Mouse (Mus musculus) heart, postnatal 0 days (tissue): Measurements from ENCODE around the gene 3110082J24Rik. TPM values are rescaled to one million over a fixed set of nuclear protein-coding genes. Genes with fewer than 3 reads are reported as not detected.
A peak's percentile ranks its signal among the peaks of the same experiment; 100 is the strongest.

ENCODE experiments used
- ATAC-seq: fragments of 200-750 bp; cut with Nextera tagmentation; 2 replicates; pipeline ENCODE4 v1.8.0; 2017; ENCODE audit warnings: low read depth, moderate number of reproducible peaks, moderate library complexity; ENCODE audit not compliant: insufficient read depth
- DNase-seq: peaks from one replicate; pipeline ENCODE4 v3.0.0-alpha.2; 2016; ENCODE audit warnings: low spot score
- H3K27ac ChIP-seq: fragments of 300-500 bp; sonication (generic); 2 replicates; pipeline ENCODE4 v1.5.1; 2014; ENCODE audit warnings: low read depth, mild to moderate bottlenecking
- H3K27me3 ChIP-seq: fragments of 300-500 bp; sonication (generic); 2 replicates; pipeline ENCODE4 v1.6.1; 2014; ENCODE audit warnings: low read length, mixed read lengths; ENCODE audit not compliant: control insufficient read depth, insufficient read depth
- H3K36me3 ChIP-seq: fragments of 300-500 bp; sonication (generic); replicated peaks from 2 replicates; pipeline ENCODE4 v1.6.1; 2014; ENCODE audit warnings: low read length, mixed read lengths; ENCODE audit not compliant: control insufficient read depth, insufficient read depth
- H3K4me1 ChIP-seq: fragments of 300-500 bp; sonication (generic); 2 replicates; pipeline ENCODE4 v1.6.1; 2014; ENCODE audit warnings: antibody characterized with exemption; ENCODE audit not compliant: control insufficient read depth, insufficient read depth
- H3K4me2 ChIP-seq: fragments of 300-500 bp; sonication (generic); 2 replicates; pipeline ENCODE4 v1.6.1; 2014; ENCODE audit warnings: low read depth, mild to moderate bottlenecking, low read length, moderate library complexity
- H3K4me3 ChIP-seq: fragments of 300-500 bp; sonication (generic); 2 replicates; pipeline ENCODE4 v1.5.1; 2014; ENCODE audit warnings: low read depth, low read length
- H3K9ac ChIP-seq: fragments of 300-500 bp; sonication (generic); replicated peaks from 2 replicates; pipeline ENCODE4 v1.6.1; 2014; ENCODE audit warnings: low read depth, low read length, mixed read lengths
- H3K9me3 ChIP-seq: fragments of 300-500 bp; sonication (generic); replicated peaks from 2 replicates; pipeline ENCODE4 v1.6.1; 2016; ENCODE audit warnings: low read length; ENCODE audit not compliant: control insufficient read depth
- CTCF ChIP-seq: IDR thresholded peaks from 2 replicates; pipeline ENCODE4 v1.5.1; 2016; ENCODE audit warnings: antibody characterized with exemption, control low read depth, low read depth
- EP300 ChIP-seq: IDR thresholded peaks from 2 replicates; pipeline ENCODE4 v1.6.1; 2016; ENCODE audit warnings: antibody characterized with exemption, low read depth
- WGBS: fragments of 180-500 bp; shearing (Covaris S2); extraction: QIAGEN DNeasy Blood & Tissue Kit; methylation state at CpG from one replicate; pipeline ENCODE4 v1.1.7; 2014; 5-methylcytosine and 5-hydroxymethylcytosine counted together
- polyA plus RNA-seq: library from polyadenylated mRNA; unstranded; fragments of >200 nt; fragmentation: Nextera tagmentation; extraction: Ambion mirVana; gene quantifications from 2 replicates; pipeline ENCODE4 v1.2.1, GENCODE M21; 2015
- total RNA-seq: library from RNA; depleted of rRNA; stranded (reverse); fragments of >200 nt; gene quantifications from 2 replicates; pipeline ENCODE4 v1.2.3, GENCODE M21; 2014; ENCODE audit warnings: low replicate concordance

Gene 3110082J24Rik
- total and polyA plus RNA-seq, 2 experiments from 2014 or later, result not detected

- WGBS, result 33% methylated on average over 1 of the region's 1 CpGs
- Histone ChIP-seq H3K36me3 (peaks cover 14% of the 10 kb centered on the region), H3K4me2 (peak overlapping the region; percentile 49), H3K9me3 (no peaks in the 10 kb centered on the region), H3K27me3 (no peaks in the 10 kb centered on the region), H3K4me3 (peak overlapping the region; percentile 21), H3K4me1 (peaks cover 10% of the 10 kb centered on the region), H3K27ac (peak overlapping the region; percentile 88), H3K9ac (no peak overlapping the region)
- ATAC-seq (no peak), DNase-seq (peak; percentile 57)
- TF ChIP-seq EP300 (no peak), CTCF (no peak)
Measured at GRCm38 (mm10) chr5:30152413-30152812, 46.5 kb upstream of the 3110082J24Rik start.

GRCm38 (mm10) chr5:30152007-30152406 lies 46.1 kb upstream of the 3110082J24Rik start:
- Histone ChIP-seq H3K4me2 (peak overlapping the region; percentile 49), H3K27me3 (no peaks in the 10 kb centered on the region), H3K4me1 (peaks cover 7% of the 10 kb centered on the region), H3K27ac (peak overlapping the region; percentile 88), H3K9me3 (no peaks in the 10 kb centered on the region), H3K4me3 (peak overlapping the region; percentile 21), H3K9ac (no peak overlapping the region), H3K36me3 (peaks cover 15% of the 10 kb centered on the region)
- 39% methylated on average over 4 of the region's 4 CpGs for WGBS
- TF ChIP-seq CTCF, result no peak
- TF ChIP-seq EP300, result no peak
- peak; percentile 63 for DNase-seq
- peak; percentile 52 for ATAC-seq

GRCm38 (mm10) chr5:30148133-30148920 lies 42.4 kb upstream of the 3110082J24Rik start:
- Histone ChIP-seq H3K4me3 (no peak overlapping the region), H3K9ac (no peak overlapping the region), H3K36me3 (peaks cover 47% of the 10 kb centered on the region), H3K27me3 (no peaks in the 10 kb centered on the region), H3K4me2 (no peak overlapping the region), H3K4me1 (peaks cover 5% of the 10 kb centered on the region), H3K9me3 (no peaks in the 10 kb centered on the region), H3K27ac (no peak overlapping the region)
- no peak for DNase-seq
- ATAC-seq, result no peak
- 75% methylated on average over 5 of the region's 5 CpGs for WGBS
- TF ChIP-seq CTCF, result no peak

GRCm38 (mm10) chr5:30146526-30146925 lies 40.6 kb upstream of the 3110082J24Rik start:
- ATAC-seq (no peak), DNase-seq (no peak)
- no peaks in the 10 kb centered on the region for H3K27me3 ChIP-seq
- H3K4me3 ChIP-seq, result no peak overlapping the region
- H3K27ac ChIP-seq, result no peak overlapping the region
- TF ChIP-seq CTCF (no peak), EP300 (no peak)
- no peak overlapping the region for H3K4me2 ChIP-seq
- WGBS, result 89% methylated on average over 6 of the region's 6 CpGs
- H3K9ac ChIP-seq, result no peak overlapping the region
- H3K4me1 ChIP-seq, result peaks cover 5% of the 10 kb centered on the region
- H3K36me3 ChIP-seq, result peaks cover 65% of the 10 kb centered on the region
- H3K9me3 ChIP-seq, result no peaks in the 10 kb centered on the region

GRCm38 (mm10) chr5:30138193-30138592 lies 32.3 kb upstream of the 3110082J24Rik start:
- WGBS, result 85% methylated on average over 4 of the region's 4 CpGs
- TF ChIP-seq CTCF, result no peak
- no peak for TF ChIP-seq EP300
- Histone ChIP-seq H3K4me3 (no peak overlapping the region), H3K27me3 (no peaks in the 10 kb centered on the region), H3K27ac (no peak overlapping the region), H3K36me3 (peaks cover 91% of the 10 kb centered on the region), H3K4me2 (no peak overlapping the region), H3K4me1 (no peaks in the 10 kb centered on the region), H3K9me3 (no peaks in the 10 kb centered on the region), H3K9ac (no peak overlapping the region)
- ATAC-seq (no peak), DNase-seq (no peak)

GRCm38 (mm10) chr5:30137271-30137670 lies 31.4 kb upstream of the 3110082J24Rik start:
- Histone ChIP-seq H3K27ac (no peak overlapping the region), H3K36me3 (peaks cover 91% of the 10 kb centered on the region), H3K4me3 (no peak overlapping the region), H3K9me3 (no peaks in the 10 kb centered on the region), H3K4me1 (no peaks in the 10 kb centered on the region), H3K9ac (no peak overlapping the region), H3K4me2 (no peak overlapping the region), H3K27me3 (no peaks in the 10 kb centered on the region)
- TF ChIP-seq EP300 (no peak), CTCF (no peak)
- DNase-seq, result no peak
- WGBS, result 90% methylated on average over 9 of the region's 9 CpGs
- no peak for ATAC-seq
